Mouse (Mus musculus) brain, embryonic 14.5 days (tissue): ENCODE measurements around the gene Prkag1. TPM values are rescaled to one million over a fixed set of nuclear protein-coding genes. Genes with fewer than 3 reads are reported as not detected.

Experiments used
- DNase-seq: peaks from one replicate; pipeline ENCODE4 v3.0.0-alpha.2; 2011; ENCODE audit warnings: low read depth
- CTCF ChIP-seq: fragments of 200-500 bp; IDR thresholded peaks from 2 replicates; pipeline ENCODE4 v1.5.1; 2012; ENCODE audit warnings: inconsistent platforms, mild to moderate bottlenecking, moderate library complexity, borderline replicate concordance; ENCODE audit not compliant: insufficient read depth, insufficient read length; ENCODE audit errors: extremely low read depth
- POLR2A ChIP-seq: fragments of 200-500 bp; IDR thresholded peaks from 2 replicates; pipeline ENCODE4 v1.6.1; 2012; ENCODE audit warnings: mild to moderate bottlenecking, inconsistent platforms, borderline replicate concordance; ENCODE audit not compliant: poor library complexity, insufficient read depth, insufficient read length, severe bottlenecking; ENCODE audit errors: extremely low read depth
- polyA plus RNA-seq: library from polyadenylated mRNA; depleted of rRNA; stranded (reverse); fragments of >200 nt; gene quantifications from 2 replicates; pipeline ENCODE4 v1.2.3, GENCODE M21; 2012

The Prkag1 gene
- polyA plus RNA-seq, 1 experiment: 71.8 TPM

GRCm38 (mm10) chr15:98866501-98866900 is 35.2 kb upstream of the Prkag1 start:
- no peak for DNase-seq
- TF ChIP-seq POLR2A (no peak), CTCF (no peak)

GRCm38 (mm10) chr15:98865771-98866170 is 34.5 kb upstream of the Prkag1 start:
- TF ChIP-seq POLR2A (no peak), CTCF (no peak)

GRCm38 (mm10) chr15:98864951-98865350 is 33.6 kb upstream of the Prkag1 start:
- TF ChIP-seq CTCF (no peak), POLR2A (no peak)
- DNase-seq: no peak

More at GRCm38 (mm10) chr15:98865771-98866170, 34.5 kb upstream of the Prkag1 start:
- no peak for DNase-seq

DNA sequence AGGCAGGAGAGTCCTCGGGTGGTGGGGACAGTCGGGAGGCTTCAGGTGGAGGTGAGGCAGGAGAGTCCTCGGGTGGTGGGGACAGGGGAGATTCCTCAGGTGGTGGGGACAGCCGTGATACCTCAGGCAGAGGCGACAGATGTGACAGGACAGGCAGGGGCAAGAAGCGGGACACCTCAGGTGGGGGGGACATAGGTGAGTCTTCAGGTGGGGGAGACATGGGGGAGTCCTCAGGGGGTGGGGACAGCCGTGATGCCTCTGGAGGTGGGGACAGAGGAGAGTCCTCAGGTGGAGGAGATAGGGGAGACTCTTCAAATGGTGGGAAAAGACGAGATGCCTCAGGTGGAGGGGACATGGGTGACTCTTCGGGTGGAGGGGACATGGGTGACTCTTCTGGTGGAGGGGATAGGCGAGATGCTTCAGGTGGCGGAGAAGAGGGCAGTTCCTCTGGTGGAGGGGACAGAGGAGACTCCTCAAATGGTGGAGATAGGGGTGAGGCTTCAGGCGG is 32.2 kb upstream of the Prkag1 start:
- TF ChIP-seq CTCF (no peak), POLR2A (no peak)
- DNase-seq: no peak

DNA sequence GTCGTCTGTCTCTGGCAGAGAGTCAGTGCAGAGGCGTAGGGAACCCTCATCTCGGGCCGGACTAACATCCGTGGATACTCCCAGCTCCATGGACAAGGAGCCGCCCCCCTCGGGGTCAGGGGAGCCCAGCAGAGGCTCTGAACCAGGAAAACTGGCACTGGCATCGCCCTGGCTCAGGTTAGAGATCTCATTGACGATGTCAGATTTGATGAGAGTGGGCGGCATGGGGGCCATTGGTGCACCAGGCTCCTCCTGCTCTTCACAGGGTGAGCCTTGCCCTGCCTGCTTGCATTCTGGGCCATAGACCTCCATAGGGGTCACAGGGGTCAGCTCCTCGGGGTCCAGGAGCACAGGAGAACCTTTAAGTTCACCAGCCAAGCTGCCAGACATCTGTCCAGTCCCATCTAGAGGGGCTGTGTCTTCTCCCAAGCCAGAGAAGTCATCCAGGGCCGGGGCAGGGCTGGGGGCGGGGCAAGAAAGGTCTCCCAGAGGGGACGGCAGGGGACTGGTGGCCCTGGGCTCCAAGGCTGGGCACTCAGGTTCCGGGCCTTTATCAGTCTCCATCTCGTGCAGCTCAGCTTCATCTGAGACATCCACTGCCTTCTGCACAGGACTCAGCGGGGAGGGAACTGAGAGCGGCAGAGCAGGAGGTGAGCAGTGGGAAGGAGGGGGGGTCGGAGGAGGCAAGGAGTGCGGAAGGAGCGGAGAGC is 30.5 kb upstream of the Prkag1 start:
- no peak for DNase-seq
- TF ChIP-seq CTCF: no peak
- TF ChIP-seq POLR2A: no peak

DNA sequence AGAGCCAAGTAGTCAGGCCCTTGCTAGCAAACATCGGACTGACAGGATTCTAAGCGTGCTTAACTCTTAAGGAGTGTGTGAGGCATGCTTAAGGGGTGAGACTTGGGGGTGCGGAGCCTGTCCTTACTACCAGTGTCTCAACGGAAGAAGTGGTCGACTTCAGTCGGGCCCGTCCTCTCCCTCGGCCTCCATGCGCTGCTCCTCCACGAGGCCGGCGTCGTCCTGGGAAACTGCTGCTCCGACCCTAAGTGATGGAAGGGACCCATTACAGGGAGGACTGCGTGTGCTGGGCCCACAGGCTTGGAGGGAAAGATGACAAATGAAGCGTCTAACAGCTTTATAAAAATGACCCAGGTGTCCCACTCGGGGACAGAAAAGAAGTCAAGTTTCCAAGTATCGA is 29.6 kb upstream of the Prkag1 start:
- TF ChIP-seq CTCF (no peak), POLR2A (no peak)
- no peak for DNase-seq

DNA sequence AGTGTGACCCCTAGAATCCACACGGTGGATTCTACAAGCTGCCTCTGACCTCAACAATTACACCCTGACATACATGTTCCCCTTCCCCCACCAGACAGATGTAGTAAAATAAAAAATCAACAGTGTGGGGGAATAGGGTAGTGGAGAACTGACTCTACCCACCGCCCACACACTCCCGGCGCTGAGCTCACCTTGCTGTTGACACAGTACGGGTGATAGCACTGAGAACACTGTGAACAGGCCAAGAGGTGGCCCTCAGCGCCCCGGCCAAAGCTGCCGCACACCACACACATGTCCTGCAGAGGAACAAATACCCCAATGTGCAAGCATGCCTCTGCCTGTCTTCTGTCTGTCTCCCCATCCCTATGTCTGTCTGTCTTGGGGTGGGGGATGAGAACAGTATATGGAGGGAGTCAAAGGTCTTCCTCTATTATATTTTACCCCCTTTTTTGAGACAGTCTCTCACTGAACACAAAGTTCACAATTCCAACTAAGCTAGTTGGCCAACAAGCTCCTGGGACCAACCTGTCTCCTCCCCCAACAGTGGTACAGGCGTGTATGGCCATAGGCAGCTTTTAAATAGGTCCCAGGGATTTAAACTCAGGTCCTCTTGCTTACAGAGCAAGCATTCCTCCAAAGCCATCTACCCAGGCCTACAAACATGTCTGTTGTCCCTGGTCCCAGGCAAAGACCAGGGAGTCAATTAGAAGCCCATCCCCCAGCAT is 28.2 kb upstream of the Prkag1 start:
- no peak for DNase-seq
- TF ChIP-seq CTCF (no peak), POLR2A (no peak)

DNA sequence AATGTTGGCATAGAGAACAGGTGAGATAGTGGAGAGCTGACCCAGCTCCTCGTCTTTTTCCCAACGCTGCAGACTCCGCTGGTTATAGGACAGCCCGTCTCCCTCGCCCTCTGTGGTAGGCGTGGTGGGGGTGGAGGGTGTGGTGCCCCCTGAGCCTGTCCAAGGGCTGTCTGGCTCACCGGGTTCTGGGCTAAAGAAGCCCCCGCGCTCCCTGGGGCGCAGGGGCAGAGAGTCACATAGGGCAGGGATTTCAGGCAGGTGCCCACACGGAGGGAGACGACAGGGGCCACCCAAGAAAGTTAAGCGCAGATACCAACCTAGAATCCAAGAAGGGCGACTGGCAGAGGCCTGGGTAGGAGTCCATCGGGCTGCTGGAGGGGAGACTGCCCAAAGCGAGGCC is 22.9 kb upstream of the Prkag1 start:
- no peak for DNase-seq
- TF ChIP-seq CTCF (no peak), POLR2A (no peak)

DNA sequence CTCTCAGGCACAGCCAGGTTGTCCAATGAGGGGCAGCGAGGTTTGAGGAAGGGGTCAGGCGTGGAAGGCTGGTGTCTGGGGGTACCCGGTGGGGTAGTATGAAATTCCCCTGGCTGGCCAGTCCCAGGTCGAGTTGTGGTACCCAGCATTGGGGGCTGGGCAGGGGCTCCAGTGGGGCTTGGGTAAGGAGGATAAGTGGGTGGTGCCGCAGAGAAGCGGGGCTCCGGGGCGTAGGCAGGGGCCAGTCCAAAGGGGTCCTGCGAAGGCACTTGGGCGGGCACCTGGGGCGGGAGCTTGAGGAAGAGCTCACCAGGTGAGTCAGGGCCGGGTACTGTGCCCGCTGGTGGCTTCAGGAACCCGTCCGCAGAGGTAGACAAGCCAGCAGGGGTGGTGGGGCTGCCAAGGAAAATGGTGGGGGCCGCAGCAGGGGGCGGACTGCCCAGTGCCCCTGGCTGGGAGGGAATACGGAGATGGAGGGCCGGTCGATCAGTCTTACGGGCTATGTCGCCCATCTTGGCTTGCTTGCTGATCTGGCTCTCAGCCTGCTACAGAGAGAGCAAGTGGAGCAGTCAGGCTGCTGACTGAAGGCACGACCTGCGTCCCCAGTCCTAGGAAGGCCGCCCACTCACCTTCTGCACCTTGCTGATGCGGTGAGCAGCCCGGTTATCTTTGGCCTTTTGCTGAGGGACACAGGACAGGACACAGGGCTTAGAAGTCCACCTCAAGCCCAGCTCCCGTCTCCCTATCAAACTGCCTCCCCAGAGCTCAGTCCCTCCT is 22.0 kb upstream of the Prkag1 start:
- no peak for DNase-seq
- TF ChIP-seq POLR2A: no peak
- no peak for TF ChIP-seq CTCF

- DNase-seq: no peak
- TF ChIP-seq CTCF: no peak
- no peak for TF ChIP-seq POLR2A
Measured at GRCm38 (mm10) chr15:98852733-98853132, 21.4 kb upstream of the Prkag1 start.

- no peak for TF ChIP-seq CTCF
- TF ChIP-seq POLR2A: no peak
- DNase-seq: no peak
Measured at GRCm38 (mm10) chr15:98852071-98852470, 20.8 kb upstream of the Prkag1 start.
